Mouse (Mus musculus) spleen, postnatal 36 days (tissue): ENCODE measurements around the gene Nos1ap.

Source experiments
- DNase-seq, 2 experiments: peaks; one replicate each; pipeline ENCODE4 v3.0.0; 2022; ENCODE audit warnings: low spot score in 2 of 2, mixed read lengths in 1 of 2

Gene Nos1ap

GRCm38 (mm10) chr1:170371191-170371792, 218.4 kb downstream of the Nos1ap start:
- no peak for DNase-seq

GRCm38 (mm10) chr1:170368864-170369263, 220.8 kb downstream of the Nos1ap start:
- no peak for DNase-seq

- no peak for DNase-seq
Observed at GRCm38 (mm10) chr1:170366981-170367700, 222.5 kb downstream of the Nos1ap start.

GRCm38 (mm10) chr1:170363746-170364145, 225.9 kb downstream of the Nos1ap start:
- DNase-seq: no peak

- DNase-seq: no peak
Observed at GRCm38 (mm10) chr1:170360183-170360915, 229.3 kb downstream of the Nos1ap start.

GRCm38 (mm10) chr1:170353335-170353734, 236.3 kb downstream of the Nos1ap start:
- no peak for DNase-seq

GRCm38 (mm10) chr1:170351080-170351479, 238.6 kb downstream of the Nos1ap start:
- no peak for DNase-seq

- no peak for DNase-seq
Observed at GRCm38 (mm10) chr1:170346266-170346665, 243.4 kb downstream of the Nos1ap start.

- no peak for DNase-seq
Observed at GRCm38 (mm10) chr1:170343906-170344305, 245.8 kb downstream of the Nos1ap start.

- no peak for DNase-seq
Observed at GRCm38 (mm10) chr1:170343081-170343480, 246.6 kb downstream of the Nos1ap start.

- DNase-seq: no peak
Observed at GRCm38 (mm10) chr1:170339943-170340342, 249.7 kb downstream of the Nos1ap start.

- no peak for DNase-seq
Observed at GRCm38 (mm10) chr1:170332775-170333174, 256.9 kb downstream of the Nos1ap start.

- no peak for DNase-seq
Observed at GRCm38 (mm10) chr1:170331926-170332325, 257.7 kb downstream of the Nos1ap start.

- DNase-seq: no peak
Observed at GRCm38 (mm10) chr1:170325277-170325676, 264.4 kb downstream of the Nos1ap start.

GRCm38 (mm10) chr1:170324312-170324711, 265.3 kb downstream of the Nos1ap start:
- no peak for DNase-seq

GRCm38 (mm10) chr1:170323001-170323400, 266.7 kb downstream of the Nos1ap start:
- DNase-seq: no peak

- no peak for DNase-seq
Observed at GRCm38 (mm10) chr1:170322046-170322445, 267.6 kb downstream of the Nos1ap start.

GRCm38 (mm10) chr1:170311431-170311830, 278.2 kb downstream of the Nos1ap start:
- no peak for DNase-seq

- no peak for DNase-seq
Observed at GRCm38 (mm10) chr1:170308503-170308902, 281.2 kb downstream of the Nos1ap start, which contains the start of gene Spata46. Gene Spata46, plus strand, starts transcription at chr1:170308803.

- no peak for DNase-seq
Observed at GRCm38 (mm10) chr1:170306232-170306631, 283.4 kb downstream of the Nos1ap start, which contains the start of gene Gm7694. Gene Gm7694, minus strand, starts transcription at chr1:170306332.

GRCm38 (mm10) chr1:170305002-170305401, 284.7 kb downstream of the Nos1ap start:
- no peak for DNase-seq

- DNase-seq: no peak
Observed at GRCm38 (mm10) chr1:170303103-170303502, 286.6 kb downstream of the Nos1ap start.

- DNase-seq: no peak
Observed at GRCm38 (mm10) chr1:170302456-170302855, 287.2 kb downstream of the Nos1ap start.
